Mouse (Mus musculus) forebrain, embryonic 15.5 days (tissue): ENCODE measurements around the gene Nr4a1. TPM values are rescaled to one million over a fixed set of nuclear protein-coding genes. Genes with fewer than 3 reads are reported as not detected.

Experiments
- ATAC-seq: fragments of 200-750 bp; cut with Nextera tagmentation; replicated peaks from 2 replicates; pipeline ENCODE4 v1.8.0; 2017; ENCODE audit warnings: mild to moderate bottlenecking, moderate TSS enrichment, moderate library complexity
- H3K27ac ChIP-seq: fragments of 300-500 bp; sonication (generic); replicated peaks from 2 replicates; pipeline ENCODE4 v1.5.1; 2015; ENCODE audit warnings: mild to moderate bottlenecking, inconsistent platforms
- H3K27me3 ChIP-seq: fragments of 300-500 bp; sonication (generic); 2 replicates; pipeline ENCODE4 v1.6.1; 2015; ENCODE audit warnings: inconsistent platforms
- H3K36me3 ChIP-seq: fragments of 300-500 bp; sonication (generic); 2 replicates; pipeline ENCODE4 v1.6.1; 2015; ENCODE audit warnings: mild to moderate bottlenecking, inconsistent platforms
- H3K4me1 ChIP-seq: fragments of 300-500 bp; sonication (generic); 2 replicates; pipeline ENCODE4 v1.6.1; 2015; ENCODE audit warnings: inconsistent platforms
- H3K4me2 ChIP-seq: fragments of 300-500 bp; sonication (generic); replicated peaks from 2 replicates; pipeline ENCODE4 v1.6.1; 2015; ENCODE audit warnings: mild to moderate bottlenecking, inconsistent platforms
- H3K4me3 ChIP-seq: fragments of 300-500 bp; sonication (generic); 2 replicates; pipeline ENCODE4 v1.5.1; 2015; ENCODE audit warnings: mild to moderate bottlenecking, inconsistent platforms
- H3K9ac ChIP-seq: fragments of 300-500 bp; sonication (generic); replicated peaks from 2 replicates; pipeline ENCODE4 v1.6.1; 2015; ENCODE audit warnings: mild to moderate bottlenecking, inconsistent platforms
- H3K9me3 ChIP-seq: fragments of 300-500 bp; sonication (generic); 2 replicates; pipeline ENCODE4 v1.6.1; 2016; ENCODE audit warnings: inconsistent platforms
- WGBS: fragments of 180-500 bp; shearing (Covaris S2); methylation state at CpG from one replicate; pipeline ENCODE4 v1.1.7; 2015; ENCODE audit warnings: mixed read lengths; 5-methylcytosine and 5-hydroxymethylcytosine counted together
- polyA plus RNA-seq: library from polyadenylated mRNA; unstranded; fragments of >200 nt; fragmentation: Nextera tagmentation; extraction: Ambion mirVana; gene quantifications from 2 replicates; pipeline ENCODE4 v1.2.1, GENCODE M21; 2015

Nr4a1 gene
- polyA plus RNA-seq, 1 experiment from 2014 or later = 3.7 TPM

DNA sequence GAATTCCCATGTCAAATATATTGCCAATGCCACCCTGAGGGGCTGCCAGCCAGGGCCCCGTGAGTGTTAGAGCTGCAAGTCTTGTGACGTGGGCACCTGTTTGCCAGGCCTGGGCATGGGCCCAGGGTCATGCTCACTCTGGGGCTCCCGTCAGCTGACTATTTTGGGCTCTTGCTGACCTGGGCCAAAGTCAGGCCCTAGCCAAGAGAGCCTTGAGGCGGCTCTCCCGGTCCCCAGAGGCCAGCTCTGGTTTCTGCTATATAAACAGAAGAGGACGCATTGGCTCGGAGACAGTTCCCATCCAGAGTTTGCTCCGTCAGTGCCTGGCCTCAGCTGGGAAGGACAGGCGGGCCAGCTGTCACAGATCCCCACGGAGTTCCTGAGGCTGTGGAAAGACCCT lies 6.3 kb downstream of the Nr4a1 start:
- no peaks in the 10 kb centered on the region for H3K36me3 ChIP-seq
- H3K9ac ChIP-seq = no peak overlapping the region
- 82% methylated on average over 10 of the region's 10 CpGs for WGBS
- no peak overlapping the region for H3K4me2 ChIP-seq
- no peak overlapping the region for H3K4me3 ChIP-seq
- H3K27me3 ChIP-seq = peaks cover 5% of the 10 kb centered on the region; the same call in 1 of the 2 replicates
- H3K27ac ChIP-seq = no peak overlapping the region
- H3K9me3 ChIP-seq = no peaks in the 10 kb centered on the region
- H3K4me1 ChIP-seq = peaks cover 1% of the 10 kb centered on the region; the same call in 1 of the 2 replicates
- ATAC-seq = no peak

DNA sequence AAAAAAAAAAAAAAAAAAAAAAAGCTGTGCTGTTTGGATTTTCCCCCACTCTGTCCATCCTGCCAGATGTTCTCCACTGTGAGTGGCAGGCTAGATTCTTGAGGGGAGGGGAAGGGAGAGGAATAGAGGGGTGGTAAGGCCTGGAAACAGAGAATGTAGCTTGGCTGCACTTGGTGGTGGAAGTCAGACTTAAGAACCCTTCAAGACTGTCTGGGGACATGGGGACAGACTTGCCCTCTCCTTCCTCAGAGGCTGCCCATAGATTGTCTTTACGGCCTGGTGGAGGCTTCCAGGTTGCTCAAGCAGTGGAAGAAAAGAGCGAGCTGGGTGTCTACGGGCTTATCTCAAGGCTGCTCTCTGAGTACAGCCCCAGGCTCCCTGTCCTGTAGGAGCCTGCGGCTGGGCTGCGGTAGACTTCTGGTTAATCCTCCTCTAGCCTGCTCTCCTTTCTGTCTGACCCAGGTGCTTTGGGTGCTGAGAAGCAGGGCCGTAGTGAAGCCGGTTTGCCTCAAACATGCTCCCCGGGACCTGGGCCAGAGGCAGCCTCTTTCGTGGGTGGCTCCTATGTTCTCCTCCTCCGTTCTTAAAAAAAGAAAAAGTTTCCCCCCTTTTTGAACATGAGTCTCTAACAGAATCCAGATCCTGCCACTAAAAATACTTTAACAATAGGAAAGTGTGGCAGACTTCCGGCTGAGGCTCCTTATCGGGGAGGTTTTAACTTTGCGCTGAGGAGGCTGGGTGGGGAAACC lies 7.0 kb downstream of the Nr4a1 start:
- no peaks in the 10 kb centered on the region for H3K9me3 ChIP-seq
- no peak overlapping the region for H3K4me3 ChIP-seq
- no peak overlapping the region for H3K4me2 ChIP-seq
- peaks cover 8% of the 10 kb centered on the region for H3K4me1 ChIP-seq
- peaks cover 11% of the 10 kb centered on the region; the same call in 1 of the 2 replicates for H3K27me3 ChIP-seq
- no peaks in the 10 kb centered on the region for H3K36me3 ChIP-seq
- no peak overlapping the region for H3K9ac ChIP-seq
- H3K27ac ChIP-seq = no peak overlapping the region
- 67% methylated on average over 13 of the region's 13 CpGs for WGBS
- no peak for ATAC-seq

DNA sequence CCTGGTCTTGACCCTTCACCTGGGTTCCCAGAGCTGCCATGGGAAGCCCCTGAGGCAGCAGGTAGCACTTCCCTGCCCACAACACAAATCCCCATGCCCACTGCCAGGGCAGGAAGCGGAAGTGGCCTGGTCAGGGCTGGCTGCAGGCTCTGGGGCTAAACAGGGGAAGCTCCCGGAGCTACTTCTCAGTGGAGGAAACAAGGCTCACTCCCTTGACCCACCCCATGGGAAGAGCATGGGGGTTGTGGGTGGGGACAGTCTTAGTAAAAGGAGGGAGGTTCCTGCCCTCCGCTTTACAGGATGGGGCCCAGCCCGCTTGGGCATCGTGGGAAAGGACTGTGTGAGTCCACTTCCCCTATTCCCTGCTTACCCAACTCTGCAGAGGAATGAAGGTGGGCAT lies 8.4 kb downstream of the Nr4a1 start:
- H3K4me2 ChIP-seq = no peak overlapping the region
- ATAC-seq = no peak
- peaks cover 20% of the 10 kb centered on the region for H3K4me1 ChIP-seq
- no peak overlapping the region for H3K4me3 ChIP-seq
- no peak overlapping the region for H3K9ac ChIP-seq
- no peaks in the 10 kb centered on the region for H3K9me3 ChIP-seq
- no peaks in the 10 kb centered on the region for H3K36me3 ChIP-seq
- 72% methylated on average over 5 of the region's 5 CpGs for WGBS
- H3K27me3 ChIP-seq = peaks cover 22% of the 10 kb centered on the region; the same call in 1 of the 2 replicates
- no peak overlapping the region for H3K27ac ChIP-seq

DNA sequence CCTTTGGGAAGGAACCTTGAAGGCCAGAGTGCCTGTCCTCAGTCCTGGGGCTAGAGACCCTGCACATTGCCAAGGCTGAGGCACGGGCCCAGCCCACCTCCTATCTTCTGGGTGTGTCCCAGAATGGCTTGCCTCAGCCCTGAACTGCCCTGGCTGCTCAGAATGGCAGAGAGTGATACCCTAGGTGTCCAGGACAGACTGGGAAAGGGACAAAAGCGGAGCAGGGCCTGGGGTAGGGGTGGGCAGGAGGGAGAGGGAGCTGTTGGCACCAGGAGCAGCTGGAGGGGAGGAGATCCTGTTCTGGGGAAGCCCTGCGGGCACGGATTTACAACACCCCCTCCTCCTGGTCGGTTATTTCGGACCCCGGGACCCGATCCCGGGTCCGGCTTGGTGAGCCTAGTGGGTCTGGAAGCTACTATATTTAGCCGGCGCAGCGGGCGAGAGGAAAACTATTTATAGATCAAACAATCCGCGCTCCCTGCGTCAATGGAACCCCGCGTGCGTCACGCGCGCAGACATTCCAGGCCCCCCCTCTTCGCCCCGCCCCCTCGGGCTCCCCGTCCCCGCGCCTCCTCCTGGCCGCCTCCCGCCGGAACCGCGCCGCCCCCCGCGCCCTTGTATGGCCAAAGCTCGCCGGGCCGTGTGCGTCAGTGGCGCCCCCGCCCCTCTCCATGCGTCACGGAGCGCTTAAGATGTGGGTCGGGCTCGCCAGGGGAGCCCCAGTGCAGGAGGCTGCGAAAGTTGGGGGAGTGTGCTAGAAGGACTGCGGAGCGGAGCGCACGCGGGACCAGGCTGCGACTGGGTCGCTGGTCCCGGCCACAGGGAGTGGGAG lies 12.3 kb downstream of the Nr4a1 start:
- H3K4me2 ChIP-seq = peak overlapping the region; percentile 92
- H3K27ac ChIP-seq = no peak overlapping the region
- H3K4me1 ChIP-seq = peaks cover 20% of the 10 kb centered on the region
- peak overlapping the region; percentile 55 for H3K4me3 ChIP-seq
- no peaks in the 10 kb centered on the region for H3K9me3 ChIP-seq
- H3K36me3 ChIP-seq = no peaks in the 10 kb centered on the region
- peak overlapping the region; percentile 47 for H3K9ac ChIP-seq
- ATAC-seq = peak; percentile 80
- H3K27me3 ChIP-seq = peaks cover 22% of the 10 kb centered on the region; the same call in 1 of the 2 replicates
- WGBS = under 1% methylated on average over 57 of the region's 57 CpGs

DNA sequence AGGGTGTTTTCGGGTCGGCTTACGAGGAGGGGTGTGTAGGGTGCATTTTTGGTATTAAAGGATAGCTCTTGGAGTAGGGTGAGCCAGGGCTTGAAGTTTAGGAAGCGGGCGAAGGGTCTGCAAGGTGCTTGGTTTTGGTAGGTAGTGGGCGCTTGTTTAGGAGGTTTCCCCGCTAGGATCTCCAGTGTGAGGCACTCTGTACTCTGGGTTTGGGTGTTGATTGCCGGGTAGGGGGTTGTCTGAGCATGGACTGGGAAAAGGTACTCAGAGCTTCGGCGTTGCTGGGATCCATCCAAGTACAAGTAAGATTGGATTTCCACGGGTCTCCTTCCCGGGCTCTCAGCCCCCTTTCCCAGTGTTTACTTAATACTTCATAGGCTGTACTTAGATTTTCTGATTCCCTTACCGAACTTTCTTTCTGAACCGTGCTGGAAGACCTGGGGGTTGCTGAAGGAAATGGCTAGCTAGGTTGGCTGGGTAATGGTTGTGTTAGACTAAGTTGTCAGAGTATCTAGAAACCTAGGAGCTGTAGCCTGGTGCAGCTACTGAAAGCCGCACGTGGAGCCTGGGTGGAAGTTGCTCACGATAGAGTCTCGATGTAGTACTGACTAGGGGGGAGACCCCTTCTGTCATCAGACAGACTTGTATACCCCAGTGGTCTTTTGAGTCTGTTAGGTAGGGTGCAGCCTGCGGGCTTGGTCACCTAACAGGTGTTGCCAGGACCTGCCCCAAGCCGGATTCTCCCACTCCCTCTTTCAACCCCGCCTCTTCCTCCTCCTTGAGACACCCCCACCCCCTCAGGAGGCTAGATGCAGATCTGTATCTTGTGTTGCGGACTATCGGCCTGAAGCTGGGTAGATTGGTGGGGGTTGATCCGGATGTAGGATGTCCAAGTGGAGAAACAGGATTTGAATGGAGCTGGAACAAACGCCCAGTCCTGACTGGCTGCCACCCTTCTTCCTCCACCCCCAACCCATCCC lies 13.3 kb downstream of the Nr4a1 start:
- Histone ChIP-seq H3K27ac (no peak overlapping the region), H3K4me1 (peaks cover 20% of the 10 kb centered on the region), H3K27me3 (peaks cover 22% of the 10 kb centered on the region; the same call in 1 of the 2 replicates), H3K9ac (peak overlapping the region; percentile 47), H3K4me3 (peak overlapping the region; percentile 55), H3K36me3 (no peaks in the 10 kb centered on the region), H3K9me3 (no peaks in the 10 kb centered on the region), H3K4me2 (peak overlapping the region; percentile 92)
- ATAC-seq = peak; percentile 10; the same call in 1 of the 2 replicates
- 7% methylated on average over 25 of the region's 25 CpGs for WGBS

DNA sequence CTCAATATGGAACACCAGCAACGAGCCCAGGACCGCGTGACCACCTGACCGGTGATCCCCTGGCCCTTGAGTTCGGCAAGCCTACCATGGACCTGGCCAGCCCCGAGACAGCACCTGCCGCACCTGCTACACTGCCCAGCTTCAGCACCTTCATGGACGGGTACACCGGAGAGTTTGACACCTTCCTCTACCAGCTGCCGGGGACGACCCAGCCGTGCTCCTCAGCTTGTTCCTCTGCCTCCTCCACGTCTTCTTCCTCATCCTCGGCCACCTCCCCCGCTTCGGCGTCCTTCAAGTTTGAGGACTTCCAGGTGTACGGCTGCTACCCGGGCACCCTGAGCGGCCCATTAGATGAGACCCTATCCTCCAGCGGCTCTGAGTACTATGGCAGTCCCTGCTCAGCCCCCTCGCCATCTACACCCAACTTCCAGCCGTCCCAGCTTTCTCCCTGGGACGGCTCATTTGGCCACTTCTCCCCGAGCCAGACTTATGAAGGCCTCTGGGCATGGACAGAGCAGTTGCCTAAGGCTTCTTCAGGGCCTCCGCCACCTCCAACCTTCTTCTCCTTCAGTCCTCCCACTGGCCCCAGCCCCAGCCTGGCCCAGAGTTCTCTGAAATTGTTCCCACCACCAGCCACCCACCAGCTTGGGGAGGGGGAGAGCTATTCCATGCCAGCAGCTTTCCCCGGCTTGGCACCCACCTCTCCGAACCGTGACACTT lies 16.2 kb downstream of the Nr4a1 start:
- WGBS = 93% methylated on average over 29 of the region's 29 CpGs

DNA sequence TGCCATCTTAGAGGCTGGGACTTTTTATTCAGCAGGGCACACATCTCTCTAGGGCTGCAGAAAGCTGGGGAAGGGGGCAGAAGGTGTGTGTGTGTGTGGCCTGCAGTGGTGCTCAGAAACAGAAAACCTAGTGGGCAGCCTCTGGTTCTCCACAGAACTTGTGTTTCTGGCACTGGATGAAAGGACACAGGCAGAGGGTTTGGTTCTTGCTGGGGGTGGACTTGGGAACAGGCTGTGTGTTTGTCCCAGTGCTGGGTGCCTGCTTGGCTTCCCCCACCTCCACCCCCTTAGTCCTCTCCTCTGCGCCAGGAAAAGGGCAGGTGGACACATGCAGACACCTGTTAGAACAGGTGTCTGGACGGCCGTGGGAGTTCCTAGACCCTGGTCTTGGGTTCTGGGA lies 17.0 kb downstream of the Nr4a1 start:
- H3K4me2 ChIP-seq = no peak overlapping the region
- no peak overlapping the region for H3K4me3 ChIP-seq
- ATAC-seq = no peak
- no peaks in the 10 kb centered on the region for H3K9me3 ChIP-seq
- no peak overlapping the region for H3K9ac ChIP-seq
- peaks cover 10% of the 10 kb centered on the region; the same call in 1 of the 2 replicates for H3K27me3 ChIP-seq
- peaks cover 11% of the 10 kb centered on the region for H3K4me1 ChIP-seq
- WGBS = 88% methylated on average over 3 of the region's 3 CpGs
- 0 out of 2 replicates have a peak, but pooled peaks cover 3% of the 10 kb centered on the region for H3K36me3 ChIP-seq
- H3K27ac ChIP-seq = no peak overlapping the region

More for the DNA sequence above, 16.2 kb downstream of the Nr4a1 start:
- H3K4me1 ChIP-seq = peaks cover 20% of the 10 kb centered on the region
- H3K27ac ChIP-seq = no peak overlapping the region
- H3K4me3 ChIP-seq = no peak overlapping the region
- H3K36me3 ChIP-seq = 0 out of 2 replicates have a peak, but pooled peaks cover 3% of the 10 kb centered on the region
- ATAC-seq = no peak
- no peak overlapping the region for H3K4me2 ChIP-seq
- H3K9ac ChIP-seq = no peak overlapping the region
- peaks cover 18% of the 10 kb centered on the region; the same call in 1 of the 2 replicates for H3K27me3 ChIP-seq
- H3K9me3 ChIP-seq = no peaks in the 10 kb centered on the region

DNA sequence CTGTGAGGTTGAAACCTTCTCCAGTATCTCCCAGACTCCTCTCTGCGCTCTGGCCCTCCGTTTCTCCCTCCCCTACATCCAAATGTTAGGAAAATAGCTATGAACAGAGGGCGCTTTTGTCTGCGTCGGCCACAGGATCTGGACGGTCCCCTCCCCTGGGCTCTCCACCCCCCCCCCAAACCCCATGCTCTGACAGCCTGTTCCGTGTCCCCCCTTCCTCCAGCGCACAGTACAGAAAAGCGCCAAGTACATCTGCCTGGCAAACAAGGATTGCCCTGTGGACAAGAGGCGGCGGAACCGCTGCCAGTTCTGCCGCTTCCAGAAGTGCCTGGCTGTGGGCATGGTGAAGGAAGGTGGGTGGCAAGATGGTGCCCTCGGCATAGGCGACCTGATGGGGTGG lies 17.4 kb downstream of the Nr4a1 start:
- ATAC-seq = no peak
- Histone ChIP-seq H3K4me1 (peaks cover 8% of the 10 kb centered on the region), H3K27ac (no peak overlapping the region), H3K27me3 (peaks cover 7% of the 10 kb centered on the region; the same call in 1 of the 2 replicates), H3K9ac (no peak overlapping the region), H3K4me3 (no peak overlapping the region), H3K4me2 (no peak overlapping the region), H3K9me3 (no peaks in the 10 kb centered on the region), H3K36me3 (0 out of 2 replicates have a peak, but pooled peaks cover 3% of the 10 kb centered on the region)
- 81% methylated on average over 15 of the region's 15 CpGs for WGBS

DNA sequence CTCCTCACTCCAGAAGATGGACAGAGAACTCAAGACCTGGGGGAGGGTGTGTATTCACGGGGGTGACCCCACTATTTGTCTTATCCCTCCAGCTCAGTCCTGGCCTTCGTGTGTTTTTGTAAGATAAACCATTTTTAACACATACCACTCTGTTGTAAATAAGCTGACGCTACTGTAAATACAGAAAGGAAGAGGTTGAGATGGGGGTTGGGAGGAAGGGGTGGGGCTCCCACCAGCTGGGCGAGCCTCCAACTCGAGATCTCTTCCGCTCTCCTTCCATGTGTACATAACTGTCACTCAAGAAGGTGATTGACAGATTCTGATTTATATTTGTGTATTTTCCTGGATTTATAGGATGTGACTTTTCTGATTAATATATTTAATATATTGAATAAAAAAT lies 20.3 kb downstream of the Nr4a1 start:
- Histone ChIP-seq H3K4me1 (no peaks in the 10 kb centered on the region), H3K27ac (no peak overlapping the region), H3K9me3 (no peaks in the 10 kb centered on the region), H3K4me2 (no peak overlapping the region), H3K27me3 (no peaks in the 10 kb centered on the region), H3K9ac (no peak overlapping the region), H3K4me3 (no peak overlapping the region), H3K36me3 (0 out of 2 replicates have a peak, but pooled peaks cover 3% of the 10 kb centered on the region)
- WGBS = 71% methylated on average over 6 of the region's 6 CpGs
- ATAC-seq = no peak

DNA sequence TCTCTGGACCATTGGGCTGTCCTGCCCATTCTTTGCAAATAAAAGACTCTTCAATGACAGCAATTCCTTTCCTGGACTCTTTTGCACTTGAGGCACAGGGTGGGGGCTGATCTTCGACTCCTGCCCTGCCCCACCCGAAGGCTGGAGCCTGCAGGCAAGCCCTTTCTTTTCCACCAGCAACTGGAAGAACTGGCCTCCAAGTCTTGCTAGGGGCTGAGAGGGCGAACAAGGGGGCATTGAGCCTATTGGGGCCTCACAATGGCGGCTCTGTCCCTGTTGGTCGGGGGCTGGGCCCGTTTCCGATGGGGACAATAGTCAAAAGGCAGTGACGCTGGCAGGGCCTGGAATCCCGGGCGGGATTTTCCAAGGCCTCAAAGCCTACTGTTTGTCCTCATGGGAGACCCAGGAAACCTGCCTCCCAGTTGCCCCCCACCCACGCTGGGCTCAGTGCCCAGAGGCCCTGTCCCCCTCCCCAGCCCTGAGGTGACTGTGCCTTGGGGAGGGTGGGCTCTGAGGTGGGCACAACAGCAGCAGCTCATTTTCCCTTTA lies 23.4 kb downstream of the Nr4a1 start:
- 8% methylated on average over 11 of the region's 11 CpGs for WGBS
- H3K36me3 ChIP-seq = 0 out of 2 replicates have a peak, but pooled peaks cover 3% of the 10 kb centered on the region
- no peak overlapping the region for H3K9ac ChIP-seq

More for the DNA sequence above, 23.4 kb downstream of the Nr4a1 start:
- Histone ChIP-seq H3K4me1 (no peaks in the 10 kb centered on the region), H3K27ac (no peak overlapping the region), H3K9me3 (no peaks in the 10 kb centered on the region), H3K4me2 (no peak overlapping the region), H3K4me3 (no peak overlapping the region), H3K27me3 (no peaks in the 10 kb centered on the region)
- 0 out of 2 replicates have a peak, but pooled peaks have one; percentile 32 for ATAC-seq
